Mouse (Mus musculus) heart, embryonic 10.5 days (tissue): Measurements from ENCODE around the gene Zfc3h1. TPM values are rescaled to one million over a fixed set of nuclear protein-coding genes. Genes with fewer than 3 reads are reported as not detected.

Experiments used
- DNase-seq: peaks from one replicate; pipeline ENCODE4 v3.0.0-alpha.2; 2017; ENCODE audit warnings: low spot score
- H3K27ac ChIP-seq: fragments of 300-500 bp; sonication (generic); 2 replicates; pipeline ENCODE4 v1.5.1; 2016; ENCODE audit warnings: mild to moderate bottlenecking
- H3K27me3 ChIP-seq: fragments of 300-500 bp; sonication (generic); 2 replicates; pipeline ENCODE4 v1.6.1; 2016; ENCODE audit warnings: mild to moderate bottlenecking; ENCODE audit not compliant: poor library complexity, insufficient read depth, severe bottlenecking
- H3K36me3 ChIP-seq: fragments of 300-500 bp; sonication (generic); 2 replicates; pipeline ENCODE4 v1.6.1; 2016; ENCODE audit warnings: mild to moderate bottlenecking, moderate library complexity
- H3K4me1 ChIP-seq: fragments of 300-500 bp; sonication (generic); 2 replicates; pipeline ENCODE4 v1.6.1; 2016; ENCODE audit warnings: mild to moderate bottlenecking
- H3K4me3 ChIP-seq: fragments of 300-500 bp; sonication (generic); 2 replicates; pipeline ENCODE4 v1.5.1; 2016; ENCODE audit warnings: mild to moderate bottlenecking, moderate library complexity
- H3K9me3 ChIP-seq: fragments of 300-500 bp; sonication (generic); 2 replicates; pipeline ENCODE4 v1.6.1; 2016; ENCODE audit warnings: mild to moderate bottlenecking, moderate library complexity
- WGBS: fragments of 180-500 bp; shearing (Covaris S2); methylation state at CpG from one replicate; pipeline ENCODE4 v1.1.7; 2016; 5-methylcytosine and 5-hydroxymethylcytosine counted together
- polyA plus RNA-seq: library from polyadenylated mRNA; unstranded; fragments of >200 nt; fragmentation: Nextera tagmentation; extraction: Ambion mirVana; gene quantifications from 2 replicates; pipeline ENCODE4 v1.2.1, GENCODE M21; 2016

Zfc3h1 gene
- polyA plus RNA-seq, 1 experiment from 2014 or later = 19.5 TPM

- H3K27ac ChIP-seq = no peak overlapping the region
- H3K36me3 ChIP-seq = peaks cover 51% of the 10 kb centered on the region
- no peaks in the 10 kb centered on the region for H3K4me1 ChIP-seq
- 89% methylated on average over 1 of the region's 1 CpGs for WGBS
- H3K4me3 ChIP-seq = no peak overlapping the region
- no peaks in the 10 kb centered on the region for H3K9me3 ChIP-seq
- no peak for DNase-seq
- H3K27me3 ChIP-seq = no peaks in the 10 kb centered on the region
Observed at GRCm38 (mm10) chr10:115391896-115392295, 7.1 kb downstream of the Zfc3h1 start.

DNA sequence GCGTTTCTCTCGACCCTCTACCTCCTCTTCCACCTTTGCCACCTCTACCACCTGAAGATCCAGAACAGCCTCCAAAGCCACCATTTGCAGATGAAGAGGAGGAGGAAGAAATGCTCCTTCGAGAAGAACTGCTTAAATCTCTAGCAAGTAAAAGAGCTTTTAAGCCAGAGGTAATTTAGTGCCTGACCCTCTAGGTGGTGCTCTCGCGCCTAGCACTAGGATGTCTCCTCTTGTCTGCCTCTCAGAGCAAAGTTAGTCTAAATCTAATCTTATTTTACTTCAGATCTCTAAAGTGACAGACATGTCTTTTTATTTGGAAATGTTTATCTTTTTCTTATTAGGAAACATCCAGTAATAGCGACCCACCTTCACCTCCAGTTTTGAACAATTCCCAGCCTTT lies 21.6 kb downstream of the Zfc3h1 start:
- Histone ChIP-seq H3K27me3 (no peaks in the 10 kb centered on the region), H3K27ac (no peak overlapping the region), H3K36me3 (peaks cover 89% of the 10 kb centered on the region), H3K4me1 (no peaks in the 10 kb centered on the region), H3K4me3 (no peak overlapping the region), H3K9me3 (no peaks in the 10 kb centered on the region)
- 74% methylated on average over 6 of the region's 6 CpGs for WGBS
- no peak for DNase-seq

- Histone ChIP-seq H3K4me3 (no peak overlapping the region), H3K36me3 (peaks cover 95% of the 10 kb centered on the region), H3K27me3 (no peaks in the 10 kb centered on the region), H3K9me3 (no peaks in the 10 kb centered on the region), H3K4me1 (no peaks in the 10 kb centered on the region), H3K27ac (no peak overlapping the region)
- 85% methylated on average over 2 of the region's 2 CpGs for whole genome bisulfite sequencing
- DNase-seq = no peak
Observed at GRCm38 (mm10) chr10:115413496-115413895, 28.7 kb downstream of the Zfc3h1 start.

DNA sequence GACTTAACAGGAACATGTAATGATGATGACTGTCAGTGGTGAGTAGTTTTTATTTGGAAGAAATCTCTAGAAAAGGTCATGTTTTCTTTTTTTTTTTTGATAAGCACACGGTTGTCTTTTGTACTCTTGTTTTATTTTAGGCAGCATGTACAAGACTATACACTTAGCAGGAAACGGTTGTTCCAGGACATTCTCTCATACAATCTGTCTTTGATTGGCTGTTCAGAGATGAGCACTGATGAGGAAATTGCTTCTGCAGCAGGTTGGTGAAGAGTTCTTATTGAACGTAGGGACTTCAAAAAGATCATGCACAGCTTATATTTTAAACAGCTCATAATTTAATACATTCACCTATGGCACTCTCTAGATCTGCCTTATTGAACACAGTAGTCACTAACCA lies 29.3 kb downstream of the Zfc3h1 start:
- DNase-seq = no peak
- WGBS = 85% methylated on average over 3 of the region's 3 CpGs
- Histone ChIP-seq H3K4me3 (no peak overlapping the region), H3K27me3 (no peaks in the 10 kb centered on the region), H3K36me3 (peaks cover 95% of the 10 kb centered on the region), H3K4me1 (no peaks in the 10 kb centered on the region), H3K27ac (no peak overlapping the region), H3K9me3 (no peaks in the 10 kb centered on the region)

GRCm38 (mm10) chr10:115421976-115422375 lies 37.2 kb downstream of the Zfc3h1 start:
- Histone ChIP-seq H3K36me3 (peaks cover 93% of the 10 kb centered on the region), H3K27me3 (no peaks in the 10 kb centered on the region), H3K9me3 (no peaks in the 10 kb centered on the region), H3K4me1 (no peaks in the 10 kb centered on the region), H3K27ac (no peak overlapping the region), H3K4me3 (no peak overlapping the region)
- 86% methylated on average over 4 of the region's 4 CpGs for WGBS
- no peak for DNase-seq

DNA sequence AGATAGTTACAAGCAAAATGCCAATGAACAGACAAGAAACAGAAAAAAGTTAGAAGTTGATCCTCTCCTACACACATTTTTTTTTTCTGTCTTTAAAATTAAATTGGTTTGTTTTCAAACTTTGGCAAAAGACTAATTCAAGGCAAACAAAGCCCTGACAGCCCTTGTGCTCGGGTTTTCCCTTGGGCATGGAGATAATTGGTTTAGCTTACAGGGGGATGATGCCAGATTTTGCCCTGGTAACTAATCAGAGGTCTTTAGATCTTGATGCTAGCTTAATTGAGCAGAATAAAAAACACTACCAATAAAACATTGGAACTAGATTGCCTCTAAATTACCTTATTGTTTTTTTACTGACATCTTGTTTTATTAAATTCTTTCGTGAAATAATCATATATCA lies 40.6 kb downstream of the Zfc3h1 start:
- Histone ChIP-seq H3K4me1 (no peaks in the 10 kb centered on the region), H3K9me3 (no peaks in the 10 kb centered on the region), H3K36me3 (peaks cover 92% of the 10 kb centered on the region), H3K27me3 (no peaks in the 10 kb centered on the region), H3K4me3 (no peak overlapping the region), H3K27ac (no peak overlapping the region)
- no peak for DNase-seq
- WGBS = 78% methylated on average over 2 of the region's 2 CpGs

DNA sequence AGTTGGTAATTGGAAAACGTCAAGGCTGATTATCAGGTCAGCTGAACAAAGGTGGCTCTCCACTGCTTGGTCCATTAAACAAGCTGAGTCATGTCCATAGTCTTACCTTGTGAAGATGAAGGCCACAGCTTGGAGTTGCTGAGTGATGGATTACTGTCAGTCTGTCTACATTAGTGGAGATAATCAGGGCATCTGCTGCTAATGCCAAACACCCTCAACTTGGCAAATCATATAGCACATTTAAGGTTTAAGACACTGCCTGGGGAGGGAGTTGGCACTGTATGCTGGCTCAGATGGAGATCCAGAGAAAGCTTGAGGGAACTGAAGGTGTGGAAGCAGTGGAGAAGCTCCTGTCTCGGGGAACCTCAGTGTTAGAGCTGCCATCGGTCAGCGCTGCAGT lies 52.5 kb downstream of the Zfc3h1 start:
- H3K27ac ChIP-seq = no peak overlapping the region
- DNase-seq = no peak
- no peaks in the 10 kb centered on the region for H3K4me1 ChIP-seq
- peaks cover 40% of the 10 kb centered on the region for H3K36me3 ChIP-seq
- 88% methylated on average over 4 of the region's 4 CpGs for WGBS
- no peak overlapping the region for H3K4me3 ChIP-seq
- H3K27me3 ChIP-seq = no peaks in the 10 kb centered on the region
- H3K9me3 ChIP-seq = no peaks in the 10 kb centered on the region

DNA sequence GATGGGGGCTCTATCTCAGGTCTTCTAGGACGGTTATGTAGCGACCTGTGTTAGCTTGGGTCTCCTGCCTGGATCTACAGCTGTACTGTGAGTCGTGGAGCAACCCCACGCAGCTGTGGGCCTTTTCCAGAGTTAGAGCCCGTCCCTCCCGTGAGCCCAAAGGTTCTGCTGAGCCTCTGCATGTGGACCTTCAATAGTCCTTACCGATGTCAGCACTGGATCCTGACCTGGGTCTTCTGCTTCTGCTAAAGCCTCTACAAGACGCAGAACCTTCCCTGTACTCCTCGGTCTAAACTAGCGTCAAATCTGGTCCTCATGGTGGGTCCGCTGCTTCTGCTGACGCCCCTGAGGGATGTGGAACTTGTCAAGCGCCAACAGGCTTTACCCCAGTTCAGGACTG lies 63.9 kb downstream of the Zfc3h1 start:
- Histone ChIP-seq H3K9me3 (no peaks in the 10 kb centered on the region), H3K27ac (no peak overlapping the region), H3K4me1 (no peaks in the 10 kb centered on the region), H3K4me3 (no peak overlapping the region), H3K27me3 (no peaks in the 10 kb centered on the region), H3K36me3 (no peaks in the 10 kb centered on the region)
- DNase-seq = peak; percentile 52
- WGBS = 89% methylated on average over 13 of the region's 13 CpGs

DNA sequence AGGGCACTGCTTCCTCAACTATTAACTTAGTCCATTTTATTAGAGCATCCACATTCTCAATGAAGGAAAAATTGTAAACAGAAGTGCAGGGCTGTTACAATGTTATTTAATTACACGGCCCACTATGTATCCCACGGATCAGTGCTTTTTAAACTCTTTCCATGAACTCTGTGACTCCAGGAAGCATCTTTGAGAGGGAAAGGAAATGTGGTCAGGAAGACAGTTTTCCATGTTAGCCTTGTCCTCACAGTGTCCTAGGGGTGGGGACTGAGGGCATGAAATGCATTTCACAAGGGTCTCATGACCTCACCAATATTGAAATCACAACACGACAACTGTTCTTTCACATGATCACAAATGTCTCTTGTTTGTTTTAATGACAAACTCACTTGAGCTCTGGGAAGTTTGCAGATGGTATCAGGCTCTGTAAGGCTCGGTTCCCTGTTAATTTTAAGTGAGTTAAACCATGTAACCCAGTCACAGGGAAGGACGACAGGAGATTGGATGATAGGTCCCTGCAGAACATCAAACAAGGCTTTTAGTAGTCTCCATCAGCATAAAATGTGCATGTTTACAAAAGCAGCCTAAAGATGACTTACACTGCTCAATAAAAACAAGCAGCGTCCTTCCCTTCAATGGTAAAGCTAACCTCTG lies 72.7 kb downstream of the Zfc3h1 start:
- Histone ChIP-seq H3K27ac (no peak overlapping the region), H3K36me3 (no peaks in the 10 kb centered on the region), H3K27me3 (no peaks in the 10 kb centered on the region), H3K4me3 (no peak overlapping the region), H3K9me3 (no peaks in the 10 kb centered on the region), H3K4me1 (no peaks in the 10 kb centered on the region)
- peak; percentile 39 for DNase-seq
- WGBS = 53% methylated on average over 6 of the region's 6 CpGs

DNA sequence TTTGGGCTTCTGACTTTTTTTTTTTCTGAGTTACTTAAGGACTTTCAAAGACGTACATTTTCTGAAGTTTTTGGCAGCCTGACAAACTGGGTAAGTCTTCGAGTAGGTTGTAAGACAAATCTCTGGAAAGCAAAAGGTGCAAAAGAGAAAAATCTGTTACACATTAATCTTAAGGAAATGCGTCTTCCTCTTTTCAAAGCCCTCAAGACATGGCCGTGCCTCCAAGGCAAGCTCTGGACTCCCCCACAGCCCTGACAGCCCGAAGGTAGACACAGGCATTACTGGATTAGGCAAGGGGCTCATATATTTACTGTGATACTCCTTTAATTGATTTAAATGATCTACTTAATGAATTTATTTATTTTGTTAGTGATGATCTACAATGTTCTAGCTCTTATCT lies 77.9 kb downstream of the Zfc3h1 start:
- 63% methylated on average over 5 of the region's 5 CpGs for WGBS
- Histone ChIP-seq H3K27ac (no peak overlapping the region), H3K4me1 (no peaks in the 10 kb centered on the region), H3K4me3 (no peak overlapping the region), H3K27me3 (no peaks in the 10 kb centered on the region), H3K9me3 (no peaks in the 10 kb centered on the region), H3K36me3 (no peaks in the 10 kb centered on the region)
- DNase-seq = no peak

GRCm38 (mm10) chr10:115465072-115465471 lies 80.3 kb downstream of the Zfc3h1 start:
- no peaks in the 10 kb centered on the region for H3K36me3 ChIP-seq
- H3K4me3 ChIP-seq = no peak overlapping the region
- DNase-seq = no peak

GRCm38 (mm10) chr10:115465778-115466177 lies 81.0 kb downstream of the Zfc3h1 start:
- Histone ChIP-seq H3K4me1 (no peaks in the 10 kb centered on the region), H3K27ac (no peak overlapping the region), H3K9me3 (no peaks in the 10 kb centered on the region), H3K27me3 (no peaks in the 10 kb centered on the region), H3K4me3 (no peak overlapping the region), H3K36me3 (no peaks in the 10 kb centered on the region)
- WGBS = 53% methylated on average over 6 of the region's 6 CpGs
- DNase-seq = no peak

More at GRCm38 (mm10) chr10:115465072-115465471, 80.3 kb downstream of the Zfc3h1 start:
- Histone ChIP-seq H3K27ac (no peak overlapping the region), H3K4me1 (no peaks in the 10 kb centered on the region), H3K9me3 (no peaks in the 10 kb centered on the region), H3K27me3 (no peaks in the 10 kb centered on the region)
- WGBS = 74% methylated on average over 7 of the region's 7 CpGs

DNA sequence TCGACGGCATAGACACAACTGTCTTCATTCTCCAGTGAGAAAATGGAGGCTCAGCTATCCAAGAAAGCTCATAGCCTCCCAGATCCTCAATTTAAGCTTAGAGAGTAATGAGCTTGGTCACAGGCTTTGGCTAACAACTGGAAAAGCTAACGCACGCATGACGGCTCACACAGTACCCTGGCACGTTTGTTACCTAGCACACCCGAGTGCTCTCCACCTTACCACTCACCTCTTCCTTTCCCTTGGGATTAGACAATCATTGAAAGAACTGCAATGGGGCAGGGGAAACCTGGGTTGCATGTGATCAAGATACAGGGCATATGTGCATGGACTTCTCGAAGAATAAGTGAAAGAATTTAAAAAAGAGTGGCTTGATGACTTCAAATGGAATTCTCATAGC lies 83.2 kb downstream of the Zfc3h1 start:
- no peak overlapping the region for H3K27ac ChIP-seq
- no peak overlapping the region for H3K4me3 ChIP-seq
- WGBS = 83% methylated on average over 8 of the region's 8 CpGs
- H3K9me3 ChIP-seq = no peaks in the 10 kb centered on the region
- no peaks in the 10 kb centered on the region for H3K4me1 ChIP-seq
- no peak for DNase-seq
- H3K36me3 ChIP-seq = no peaks in the 10 kb centered on the region
- no peaks in the 10 kb centered on the region for H3K27me3 ChIP-seq

DNA sequence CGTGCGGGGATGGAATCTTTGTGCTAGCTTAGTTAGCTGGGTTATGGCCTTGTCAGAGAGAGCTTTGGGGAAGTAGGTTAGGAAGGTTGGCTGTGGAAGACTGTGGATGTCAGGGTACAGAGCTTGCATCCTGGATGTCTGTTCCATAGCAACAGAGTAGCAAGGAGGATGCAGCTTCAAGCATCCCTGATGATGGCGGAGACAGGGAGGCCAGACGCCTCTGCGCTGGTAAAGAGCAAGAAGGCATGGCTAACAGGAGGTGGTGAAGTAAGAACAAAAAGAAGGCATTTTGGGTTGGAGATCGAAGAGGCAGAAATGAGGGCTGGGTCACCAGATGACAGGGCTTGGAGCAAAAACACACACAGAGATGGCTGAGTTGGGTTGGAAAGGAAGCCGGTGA lies 83.9 kb downstream of the Zfc3h1 start:
- no peak for DNase-seq
- Histone ChIP-seq H3K36me3 (no peaks in the 10 kb centered on the region), H3K4me3 (no peak overlapping the region), H3K27ac (no peak overlapping the region), H3K27me3 (no peaks in the 10 kb centered on the region), H3K4me1 (no peaks in the 10 kb centered on the region), H3K9me3 (no peaks in the 10 kb centered on the region)
- WGBS = 48% methylated on average over 7 of the region's 7 CpGs
